Mouse (Mus musculus) neural tube, embryonic 15.5 days (tissue): Measurements from ENCODE around the gene Cntnap5a. TPM values are rescaled to one million over a fixed set of nuclear protein-coding genes. Genes with fewer than 3 reads are reported as not detected.

ENCODE experiments used
- ATAC-seq: fragments of 200-750 bp; cut with Nextera tagmentation; 2 replicates; pipeline ENCODE4 v1.8.0; 2017; ENCODE audit warnings: mild to moderate bottlenecking, moderate TSS enrichment, moderate library complexity; ENCODE audit not compliant: low FRiP score
- H3K27ac ChIP-seq: fragments of 300-500 bp; sonication (generic); replicated peaks from 2 replicates; pipeline ENCODE4 v1.5.1; 2015; ENCODE audit warnings: mild to moderate bottlenecking, inconsistent platforms
- H3K27me3 ChIP-seq: fragments of 300-500 bp; sonication (generic); replicated peaks from 2 replicates; pipeline ENCODE4 v1.6.1; 2015; ENCODE audit warnings: inconsistent platforms
- H3K36me3 ChIP-seq: fragments of 300-500 bp; sonication (generic); 2 replicates; pipeline ENCODE4 v1.6.1; 2015; ENCODE audit warnings: inconsistent platforms
- H3K4me1 ChIP-seq: fragments of 300-500 bp; sonication (generic); 2 replicates; pipeline ENCODE4 v1.6.1; 2015; ENCODE audit warnings: inconsistent platforms
- H3K4me2 ChIP-seq: fragments of 300-500 bp; sonication (generic); 2 replicates; pipeline ENCODE4 v1.6.1; 2015; ENCODE audit warnings: inconsistent platforms, mild to moderate bottlenecking, moderate library complexity
- H3K4me3 ChIP-seq: fragments of 300-500 bp; sonication (generic); replicated peaks from 2 replicates; pipeline ENCODE4 v1.5.1; 2015; ENCODE audit warnings: mild to moderate bottlenecking, inconsistent platforms
- H3K9ac ChIP-seq: fragments of 300-500 bp; sonication (generic); replicated peaks from 2 replicates; pipeline ENCODE4 v1.6.1; 2015; ENCODE audit warnings: mild to moderate bottlenecking, inconsistent platforms
- H3K9me3 ChIP-seq: fragments of 300-500 bp; sonication (generic); replicated peaks from 2 replicates; pipeline ENCODE4 v1.6.1; 2016; ENCODE audit warnings: inconsistent platforms
- WGBS: fragments of 180-500 bp; shearing (Covaris S2); methylation state at CpG from one replicate; pipeline ENCODE4 v1.1.7; 2015; ENCODE audit warnings: mixed read lengths; 5-methylcytosine and 5-hydroxymethylcytosine counted together
- polyA plus RNA-seq: library from polyadenylated mRNA; unstranded; fragments of >200 nt; fragmentation: Nextera tagmentation; extraction: Ambion mirVana; gene quantifications from 2 replicates; pipeline ENCODE4 v1.2.1, GENCODE M21; 2015

The Cntnap5a gene
- polyA plus RNA-seq, 1 experiment from 2014 or later: 3.1 TPM

DNA sequence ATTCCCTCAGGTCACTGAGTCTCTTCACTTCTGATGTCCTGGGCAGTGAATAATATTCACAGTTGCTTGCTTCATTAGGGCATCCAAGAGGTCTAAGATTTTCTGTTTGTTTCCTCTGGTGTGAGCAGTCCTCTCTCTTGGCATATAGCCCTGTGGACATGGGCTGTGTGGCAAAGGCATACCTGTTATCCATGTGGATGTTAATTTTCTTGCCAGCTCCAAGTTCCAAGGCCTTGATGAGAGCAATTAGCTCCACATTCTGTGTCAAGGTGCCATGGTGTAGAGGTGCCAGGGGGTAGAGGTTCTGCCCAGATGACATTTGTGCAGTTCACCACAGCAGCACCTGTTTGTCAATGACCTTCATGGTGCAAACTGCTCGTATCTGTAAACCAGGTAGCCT is 689.0 kb downstream of the Cntnap5a start:
- WGBS: 68% methylated on average over 1 of the region's 1 CpGs

DNA sequence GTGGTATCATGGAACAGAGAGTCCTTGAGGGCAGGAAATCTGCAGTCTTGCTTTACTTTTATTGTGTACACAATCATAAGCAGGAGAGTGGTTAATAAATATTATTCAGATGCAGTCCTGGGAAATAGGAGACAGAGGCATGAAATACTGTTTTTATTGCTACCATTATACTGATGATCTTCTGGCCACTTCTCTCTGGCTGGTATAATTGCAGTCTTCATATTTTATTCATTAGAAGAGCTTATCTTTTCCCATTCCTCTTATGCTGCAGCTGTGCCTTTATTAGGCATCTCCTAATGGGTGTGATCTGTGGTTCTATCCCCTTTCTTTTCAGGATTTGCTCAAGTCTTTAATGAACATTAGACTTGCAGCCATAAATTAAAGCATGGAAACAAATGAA is 707.8 kb downstream of the Cntnap5a start:
- Histone ChIP-seq H3K4me3 (no peak overlapping the region), H3K27me3 (no peaks in the 10 kb centered on the region), H3K4me1 (no peaks in the 10 kb centered on the region), H3K27ac (no peak overlapping the region), H3K36me3 (no peaks in the 10 kb centered on the region), H3K9me3 (no peaks in the 10 kb centered on the region), H3K4me2 (no peak overlapping the region), H3K9ac (no peak overlapping the region)
- ATAC-seq: peak; percentile 86

More for the DNA sequence above, 689.0 kb downstream of the Cntnap5a start:
- Histone ChIP-seq H3K27ac (no peak overlapping the region), H3K27me3 (no peaks in the 10 kb centered on the region), H3K9me3 (no peaks in the 10 kb centered on the region), H3K9ac (no peak overlapping the region), H3K36me3 (no peaks in the 10 kb centered on the region), H3K4me1 (no peaks in the 10 kb centered on the region), H3K4me2 (no peak overlapping the region), H3K4me3 (no peak overlapping the region)
- no peak for ATAC-seq

DNA sequence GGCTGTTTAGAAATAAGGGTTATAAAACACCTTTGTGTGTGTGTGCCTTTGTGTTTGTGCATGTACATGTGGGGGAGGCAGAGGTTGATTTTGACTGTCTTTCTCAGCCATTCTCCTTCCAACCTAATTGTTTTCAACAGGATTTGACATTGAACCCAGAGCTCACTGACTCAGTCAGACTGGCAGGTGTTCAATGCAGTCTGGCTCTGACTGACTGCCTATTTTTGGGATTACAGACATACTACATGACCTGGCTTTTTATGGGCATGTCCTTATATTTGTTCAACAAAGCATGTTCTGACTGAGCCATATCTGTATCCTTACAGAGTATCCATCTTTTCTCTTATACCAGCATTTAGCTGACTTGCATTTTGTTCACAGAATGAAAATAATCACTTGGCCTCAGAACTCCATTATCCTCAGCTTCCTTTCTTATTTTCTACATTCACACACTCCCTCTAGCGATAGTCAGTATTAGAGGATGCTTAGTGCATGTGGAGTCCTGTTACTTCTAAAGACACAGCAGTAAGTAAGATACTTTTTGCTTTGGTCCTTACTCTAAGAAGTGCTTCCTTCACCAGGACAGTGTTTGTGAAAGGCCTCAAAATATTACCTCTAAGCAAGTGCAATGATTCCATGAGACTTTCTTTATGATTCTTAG is 717.6 kb downstream of the Cntnap5a start:
- Histone ChIP-seq H3K4me2 (no peak overlapping the region), H3K9me3 (no peaks in the 10 kb centered on the region), H3K27ac (no peak overlapping the region), H3K9ac (no peak overlapping the region), H3K36me3 (no peaks in the 10 kb centered on the region), H3K4me1 (no peaks in the 10 kb centered on the region), H3K4me3 (no peak overlapping the region), H3K27me3 (no peaks in the 10 kb centered on the region)
- WGBS: 76% methylated on average over 1 of the region's 1 CpGs
- ATAC-seq: no peak

GRCm38 (mm10) chr1:116409836-116410235 is 725.3 kb downstream of the Cntnap5a start:
- Histone ChIP-seq H3K4me2 (no peak overlapping the region), H3K36me3 (no peaks in the 10 kb centered on the region), H3K27me3 (no peaks in the 10 kb centered on the region), H3K9ac (no peak overlapping the region), H3K4me1 (no peaks in the 10 kb centered on the region), H3K9me3 (no peaks in the 10 kb centered on the region), H3K27ac (no peak overlapping the region), H3K4me3 (no peak overlapping the region)
- 94% methylated on average over 1 of the region's 1 CpGs for WGBS
- no peak for ATAC-seq

GRCm38 (mm10) chr1:116428396-116428795 is 743.8 kb downstream of the Cntnap5a start:
- H3K36me3 ChIP-seq: no peaks in the 10 kb centered on the region
- H3K27ac ChIP-seq: no peak overlapping the region
- no peaks in the 10 kb centered on the region for H3K4me1 ChIP-seq
- 50% methylated on average over 2 of the region's 2 CpGs for WGBS
- H3K27me3 ChIP-seq: no peaks in the 10 kb centered on the region
- ATAC-seq: no peak
- no peaks in the 10 kb centered on the region for H3K9me3 ChIP-seq
- no peak overlapping the region for H3K9ac ChIP-seq
- no peak overlapping the region for H3K4me2 ChIP-seq
- no peak overlapping the region for H3K4me3 ChIP-seq

DNA sequence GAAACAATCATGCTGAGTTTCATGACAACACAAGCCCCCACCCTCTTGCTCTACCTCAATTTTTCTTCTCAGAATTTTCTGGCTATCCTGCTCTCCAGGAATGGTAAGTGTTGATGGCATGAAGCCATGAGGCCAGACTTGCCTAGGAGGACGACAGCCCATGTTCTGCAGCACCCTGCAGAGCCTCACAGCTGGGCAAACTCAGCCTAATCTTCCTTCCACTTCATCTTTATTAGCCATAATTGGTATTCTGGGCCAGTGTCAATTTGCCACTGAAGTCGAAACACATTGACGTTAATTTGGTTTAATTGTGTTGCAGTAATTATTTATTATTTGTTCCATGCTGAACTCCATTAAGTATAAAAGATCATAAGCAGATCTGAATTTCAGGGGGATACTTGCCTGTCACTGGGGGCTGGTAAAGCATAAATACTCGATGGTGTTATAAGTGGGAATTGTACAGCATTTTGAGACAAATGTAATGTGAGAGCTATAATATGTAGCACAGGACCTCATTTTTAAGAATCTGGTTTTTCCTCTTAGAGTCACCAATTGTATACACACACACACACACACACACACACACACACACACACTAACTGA is 770.7 kb downstream of the Cntnap5a start:
- Histone ChIP-seq H3K4me3 (no peak overlapping the region), H3K4me2 (no peak overlapping the region), H3K9me3 (no peaks in the 10 kb centered on the region), H3K36me3 (no peaks in the 10 kb centered on the region), H3K27ac (no peak overlapping the region), H3K4me1 (peaks cover 3% of the 10 kb centered on the region; the same call in 1 of the 2 replicates), H3K9ac (no peak overlapping the region), H3K27me3 (no peaks in the 10 kb centered on the region)
- WGBS: 30% methylated on average over 4 of the region's 4 CpGs
- ATAC-seq: peak; percentile 68

DNA sequence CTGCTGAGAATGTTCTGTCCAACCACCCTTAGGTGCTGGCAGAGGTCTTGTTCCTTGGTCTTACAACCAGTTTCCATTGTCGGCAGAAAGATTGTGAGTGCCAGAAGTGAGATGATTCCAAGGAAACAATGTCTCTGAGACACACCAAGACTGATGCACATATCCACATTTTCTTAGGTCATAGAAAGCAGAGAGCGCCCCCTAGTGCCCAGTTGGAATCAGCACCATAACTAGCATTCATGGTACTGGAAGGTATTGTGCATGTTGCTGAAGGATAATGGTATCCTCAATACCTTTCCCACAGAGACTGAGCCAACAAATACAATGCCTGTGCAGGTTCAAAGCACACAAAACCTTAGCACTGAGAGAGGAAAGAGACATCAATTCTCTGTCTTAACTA is 793.1 kb downstream of the Cntnap5a start:
- Histone ChIP-seq H3K4me2 (no peak overlapping the region), H3K27ac (no peak overlapping the region), H3K36me3 (no peaks in the 10 kb centered on the region), H3K27me3 (no peaks in the 10 kb centered on the region), H3K4me1 (no peaks in the 10 kb centered on the region), H3K9me3 (no peaks in the 10 kb centered on the region), H3K9ac (no peak overlapping the region), H3K4me3 (no peak overlapping the region)
- ATAC-seq: no peak
- 16% methylated on average over 2 of the region's 2 CpGs for WGBS

DNA sequence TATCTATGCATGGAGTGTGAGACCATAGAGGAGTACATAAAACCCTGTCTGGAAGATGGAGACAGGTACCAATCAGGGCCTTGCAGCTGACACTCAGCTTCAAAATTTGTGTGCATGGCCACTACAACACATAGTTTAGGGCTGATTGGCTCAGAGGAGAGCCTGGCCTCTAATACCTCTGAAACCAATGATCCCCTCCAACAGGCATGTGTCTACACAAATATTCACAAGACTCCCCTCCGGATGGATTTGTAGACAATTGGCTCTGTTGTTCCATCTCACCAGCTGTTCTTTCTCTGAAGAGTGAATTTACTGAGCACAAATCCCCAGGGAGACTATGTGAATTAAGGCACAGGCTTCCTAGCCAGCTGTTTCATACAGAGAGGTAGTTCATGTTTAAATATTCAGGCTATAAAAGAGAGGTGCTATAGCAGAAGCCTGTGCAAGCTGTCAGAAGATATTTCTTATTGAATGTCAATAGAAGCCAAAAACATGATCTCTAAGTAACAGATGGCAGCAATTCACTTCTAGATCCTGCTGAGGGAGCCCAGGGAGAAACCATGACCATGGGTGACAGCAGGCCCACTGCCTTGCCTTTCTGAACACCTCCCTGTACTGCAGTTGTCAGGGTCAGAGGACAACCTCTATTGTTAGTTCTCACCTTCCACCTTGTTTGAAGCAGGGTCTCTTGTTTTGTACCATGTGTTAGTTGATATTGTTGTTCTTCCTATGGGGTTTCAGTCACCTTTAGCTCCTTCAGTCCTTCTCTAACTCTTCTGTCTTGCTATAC is 804.4 kb downstream of the Cntnap5a start:
- H3K9me3 ChIP-seq: no peaks in the 10 kb centered on the region
- WGBS: 44% methylated on average over 1 of the region's 1 CpGs
- ATAC-seq: no peak
- no peaks in the 10 kb centered on the region for H3K4me1 ChIP-seq
- no peak overlapping the region for H3K4me3 ChIP-seq
- H3K27me3 ChIP-seq: no peaks in the 10 kb centered on the region
- no peak overlapping the region for H3K9ac ChIP-seq
- H3K4me2 ChIP-seq: no peak overlapping the region
- H3K36me3 ChIP-seq: no peaks in the 10 kb centered on the region
- no peak overlapping the region for H3K27ac ChIP-seq

- no peaks in the 10 kb centered on the region for H3K36me3 ChIP-seq
- no peak overlapping the region for H3K4me2 ChIP-seq
- no peak overlapping the region for H3K4me3 ChIP-seq
- H3K9ac ChIP-seq: no peak overlapping the region
- H3K9me3 ChIP-seq: no peaks in the 10 kb centered on the region
- WGBS: 79% methylated on average over 4 of the region's 4 CpGs
- H3K4me1 ChIP-seq: no peaks in the 10 kb centered on the region
- ATAC-seq: no peak
- H3K27me3 ChIP-seq: no peaks in the 10 kb centered on the region
- H3K27ac ChIP-seq: no peak overlapping the region
Measured at GRCm38 (mm10) chr1:116577969-116578666, 893.6 kb downstream of the Cntnap5a start.

DNA sequence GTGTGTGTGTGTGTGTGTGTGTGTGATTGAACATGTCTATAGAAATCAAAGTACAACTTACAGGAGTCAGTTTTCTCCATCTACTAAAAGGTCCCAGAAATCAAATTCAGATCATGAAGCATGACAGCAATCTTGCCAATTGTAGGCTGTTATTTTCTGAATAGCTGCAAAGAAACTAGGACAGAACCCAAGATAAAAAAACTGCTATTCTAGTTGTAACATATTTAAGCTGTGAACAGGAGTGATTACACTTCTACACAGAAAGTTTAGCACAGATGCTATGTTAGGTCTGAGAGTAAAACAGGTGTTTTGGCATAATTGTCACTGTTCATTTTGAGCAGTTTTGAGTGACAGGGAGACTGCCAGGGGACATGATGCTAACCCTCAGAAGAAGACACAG is 931.7 kb downstream of the Cntnap5a start:
- Histone ChIP-seq H3K9ac (no peak overlapping the region), H3K4me2 (no peak overlapping the region), H3K4me1 (no peaks in the 10 kb centered on the region), H3K9me3 (no peaks in the 10 kb centered on the region), H3K27me3 (no peaks in the 10 kb centered on the region), H3K4me3 (no peak overlapping the region), H3K36me3 (no peaks in the 10 kb centered on the region), H3K27ac (no peak overlapping the region)
- no peak for ATAC-seq
